Mouse (Mus musculus) c-Kit-positive CD71-positive TER-119-positive erythroid progenitor cells, embryonic 14.5 days (primary cell): ENCODE data around the gene Ttc5.
A peak's percentile ranks its signal among the peaks of the same experiment; 100 is the strongest.
"Not testable (repeated sequence)": the region's sequence is repeated elsewhere in the genome, so short reads cannot be mapped to it uniquely, and the experiment has no call there.

Experiments used
- DNase-seq: peaks from one replicate; pipeline ENCODE4 v3.0.0-alpha.2; 2013; ENCODE audit warnings: low spot score

Gene Ttc5

DNA sequence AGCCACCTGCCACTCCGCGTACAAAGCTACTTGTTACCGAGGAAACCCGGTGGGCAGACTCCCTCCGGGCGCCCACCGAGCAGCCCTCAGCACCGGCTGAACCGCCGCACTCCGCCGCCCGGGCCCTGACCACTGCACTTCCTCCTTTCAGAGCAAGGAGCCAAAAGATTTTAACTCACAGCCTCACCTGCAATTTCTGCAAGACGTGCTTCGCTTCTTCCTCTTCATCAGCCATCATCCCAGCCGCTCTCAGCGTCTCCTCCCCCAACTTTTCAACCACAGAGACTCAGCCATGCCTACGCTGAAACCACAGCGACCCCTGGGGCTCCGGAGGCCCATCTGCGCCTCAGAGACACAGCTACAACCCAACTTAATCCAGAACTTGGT, at the start of gene Ttc5:
Gene Ttc5, minus strand, starts transcription at position 269 of the 387 bp plus-strand sequence.
- peak; percentile 88 for DNase-seq

DNA sequence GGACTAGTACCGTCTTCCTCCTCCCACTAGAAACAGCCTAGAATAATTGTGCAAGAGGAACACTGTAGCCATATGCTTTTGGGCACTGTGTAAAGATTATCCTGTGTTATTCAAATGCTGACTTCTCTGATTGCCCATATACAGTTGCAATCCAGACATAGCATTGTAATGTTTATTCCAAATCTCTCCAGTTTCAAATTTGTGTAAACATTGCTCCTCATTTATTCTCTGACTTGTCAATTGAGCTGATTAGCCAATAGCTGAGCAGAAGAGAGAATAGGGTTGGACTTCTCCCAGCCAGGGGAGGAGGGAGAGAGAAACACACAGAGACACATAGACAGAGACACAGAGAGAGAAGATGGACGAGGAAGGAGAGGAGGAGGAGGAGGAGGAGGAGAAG, 49.1 kb upstream of the Ttc5 start:
- no peak for DNase-seq

DNA sequence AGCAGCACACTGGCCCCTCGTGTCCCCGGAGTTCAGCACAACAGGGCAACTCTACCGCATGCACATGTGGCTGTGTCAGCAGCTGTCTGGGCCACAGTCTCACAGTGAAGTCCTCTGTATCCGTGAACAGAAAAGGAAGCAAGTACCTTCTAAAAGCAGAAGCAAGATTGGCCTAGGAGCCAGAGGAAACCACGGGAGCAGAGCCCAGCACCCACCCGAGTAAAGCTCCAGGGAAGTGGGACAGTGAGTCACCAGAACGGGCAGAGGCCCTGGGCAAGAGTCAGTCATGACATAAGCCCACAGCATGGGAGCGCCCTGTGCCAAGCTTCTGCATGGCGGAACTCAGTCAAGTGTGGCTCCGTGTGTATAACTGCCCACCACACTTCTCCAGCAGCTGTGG, 48.6 kb upstream of the Ttc5 start:
- no peak for DNase-seq

DNA sequence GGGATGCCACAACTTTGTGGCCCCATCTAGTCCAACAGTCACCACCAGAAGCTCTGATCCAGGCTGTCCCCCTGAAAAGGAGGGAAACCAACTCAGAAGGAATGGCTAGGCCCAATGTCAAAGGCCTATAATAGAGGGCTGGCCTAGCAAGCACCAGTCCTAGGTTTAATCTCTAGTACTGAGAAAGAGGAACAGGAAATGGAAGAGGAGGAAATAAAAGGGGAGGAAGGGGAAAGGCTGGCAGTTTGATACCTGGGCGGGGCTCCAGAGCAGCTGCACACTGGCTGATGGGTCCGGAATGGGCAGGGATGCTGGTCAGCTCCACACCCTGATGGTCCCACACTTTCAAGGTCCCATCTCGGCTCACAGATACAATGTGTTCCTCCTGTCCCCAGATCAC, 44.6 kb upstream of the Ttc5 start:
- no peak for DNase-seq

DNA sequence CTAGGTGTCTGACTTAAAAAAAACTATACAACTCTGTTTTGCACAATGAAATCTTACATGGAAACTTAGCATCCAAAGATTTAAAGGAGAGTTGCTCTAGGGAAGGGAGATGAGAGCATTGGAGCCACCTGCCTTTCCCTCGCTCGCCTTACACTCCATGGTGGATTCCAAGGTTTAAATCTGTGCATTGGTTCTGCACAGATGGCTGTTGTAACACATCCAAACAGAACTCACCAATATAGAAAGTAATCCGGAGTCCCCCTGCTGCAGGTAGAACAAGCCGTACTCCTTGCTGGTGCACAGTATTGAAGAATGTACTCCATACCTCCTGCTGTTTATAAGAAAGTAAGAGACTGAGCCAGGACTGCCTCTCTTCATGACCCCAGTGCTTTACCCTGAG, 41.3 kb upstream of the Ttc5 start:
- DNase-seq: no peak

DNA sequence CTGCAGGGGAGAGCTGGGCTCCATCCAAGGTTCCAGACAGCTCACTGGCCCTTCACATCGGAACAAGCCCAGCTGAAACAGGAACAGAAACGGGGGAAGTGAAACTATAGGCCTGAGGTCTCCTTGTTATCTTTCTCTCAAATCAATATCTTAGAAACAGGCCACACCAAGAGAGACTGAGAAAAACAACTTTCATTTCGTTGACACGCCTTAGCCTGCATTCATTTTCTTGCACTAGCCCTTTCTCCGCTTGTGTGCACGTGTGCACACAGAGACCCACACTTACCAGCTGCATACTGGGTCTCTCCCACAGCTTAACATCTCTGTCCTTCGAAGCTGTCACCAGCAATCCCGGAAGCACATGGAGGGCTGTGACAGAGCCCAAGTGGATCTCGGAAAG, 38.9 kb upstream of the Ttc5 start:
- DNase-seq: no peak

DNA sequence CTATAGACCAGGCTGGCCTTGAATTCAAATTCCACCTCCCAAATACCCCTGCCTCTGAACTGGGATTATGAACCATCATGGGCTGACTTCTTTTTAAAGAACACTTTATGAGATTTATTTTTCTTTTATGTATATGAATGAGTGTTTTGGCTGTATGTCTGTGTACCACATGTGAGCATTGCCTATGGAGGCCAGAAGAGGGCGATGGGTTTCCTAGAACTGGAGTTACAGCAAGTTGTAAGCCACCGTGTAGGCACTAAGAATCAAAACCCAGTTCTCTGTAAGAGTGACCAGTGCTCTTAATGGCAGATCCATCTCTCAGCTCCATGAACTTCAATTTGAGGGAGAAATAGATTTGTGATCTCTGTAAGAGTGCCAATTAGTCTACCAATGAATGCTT, 37.9 kb upstream of the Ttc5 start:
- no peak for DNase-seq

DNA sequence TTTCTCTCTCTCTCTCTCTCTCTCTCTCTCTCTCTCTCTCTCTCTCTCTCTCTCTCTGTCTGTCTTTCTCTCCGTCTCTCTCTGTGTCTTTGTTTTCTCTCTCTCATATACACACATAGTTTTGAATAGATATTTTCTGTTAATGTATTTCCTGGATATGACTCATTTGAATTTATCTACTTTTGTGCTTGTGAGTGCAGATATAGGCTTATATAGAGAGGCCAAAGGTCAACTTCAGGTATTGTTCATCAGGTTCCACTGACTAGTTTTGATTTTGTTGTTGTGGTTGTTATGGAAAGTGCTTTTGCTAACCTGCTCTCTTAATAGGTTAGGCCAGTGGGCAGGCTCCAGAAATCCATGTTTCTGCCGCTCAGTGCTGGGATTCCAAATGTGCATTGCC, 27.7 kb upstream of the Ttc5 start:
- DNase-seq: no peak

DNA sequence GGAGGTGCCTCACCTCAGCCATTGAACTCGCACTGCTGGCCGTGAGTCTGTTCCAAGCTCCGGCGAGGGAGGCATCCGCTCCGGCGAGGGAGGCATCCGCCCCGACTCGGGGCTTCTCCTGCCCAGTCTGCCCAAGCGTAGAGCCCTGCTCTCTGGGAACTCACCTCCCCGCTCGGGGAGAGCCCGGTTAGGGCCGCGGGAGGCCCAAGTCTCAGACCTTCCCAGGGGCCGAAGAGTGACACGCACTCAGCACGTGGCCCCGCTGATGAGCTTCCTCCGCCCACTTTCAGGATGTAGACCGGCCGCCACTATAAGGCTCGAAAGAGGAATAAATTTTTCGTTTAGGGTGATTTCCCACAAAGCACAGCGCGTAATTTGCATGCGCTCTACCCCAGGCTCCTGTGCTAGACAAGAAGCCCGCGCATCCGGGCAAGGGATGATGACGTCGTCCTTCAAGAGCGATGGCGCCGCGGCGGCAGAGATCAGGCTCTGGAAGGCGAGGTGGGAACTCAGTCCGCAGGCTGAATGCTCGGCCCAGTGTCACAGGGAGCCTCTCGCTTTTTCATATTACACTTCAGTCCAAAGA, 22.3 kb upstream of the Ttc5 start, which contains the start of the genes Ccnb1ip1 and Parp2:
Gene Ccnb1ip1, minus strand, starts transcription at position 246 of the 586 bp plus-strand sequence.
Gene Parp2, plus strand, starts transcription at position 355 of the 586 bp plus-strand sequence.
- DNase-seq: peak; percentile 98

DNA sequence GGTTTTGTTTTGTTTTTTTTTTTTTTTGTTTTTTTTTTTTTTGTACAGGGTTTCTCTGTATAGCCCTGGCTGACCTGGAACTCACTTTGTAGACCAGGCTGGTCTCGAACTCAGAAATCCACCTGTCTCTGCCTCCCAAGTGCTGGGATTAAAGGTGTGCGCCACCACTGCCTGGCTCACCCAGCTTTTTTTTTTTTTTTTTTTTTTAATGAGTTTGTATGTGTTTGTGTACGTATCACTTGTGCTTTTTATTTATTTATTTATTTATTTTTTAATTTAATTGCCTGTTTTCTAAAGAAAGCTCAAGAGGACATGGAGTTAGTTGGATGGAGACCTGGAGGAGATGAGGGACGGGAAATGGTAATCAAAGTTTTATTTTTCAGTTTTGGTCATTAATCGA, 21.1 kb upstream of the Ttc5 start:
- DNase-seq: not testable (repeated sequence)

DNA sequence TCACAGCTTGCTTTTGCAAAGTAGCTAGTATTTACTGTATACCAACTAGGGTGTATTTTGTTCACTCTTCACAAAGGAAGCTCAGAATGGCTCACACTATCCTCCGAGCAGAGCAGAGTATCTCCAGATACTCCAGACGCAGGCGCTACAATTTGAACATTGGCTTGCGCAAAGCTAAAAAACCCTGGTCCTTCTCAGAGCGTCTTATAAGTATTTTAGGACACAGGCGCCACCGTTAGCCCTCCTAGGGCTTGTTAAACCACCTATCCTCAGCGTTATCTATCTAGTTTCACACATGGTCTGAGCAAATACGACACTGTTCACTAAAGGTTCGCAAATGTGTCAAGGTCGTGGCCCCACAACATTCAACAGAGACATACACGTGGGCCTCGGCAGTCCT, 19.4 kb upstream of the Ttc5 start:
- DNase-seq: peak; percentile 41

DNA sequence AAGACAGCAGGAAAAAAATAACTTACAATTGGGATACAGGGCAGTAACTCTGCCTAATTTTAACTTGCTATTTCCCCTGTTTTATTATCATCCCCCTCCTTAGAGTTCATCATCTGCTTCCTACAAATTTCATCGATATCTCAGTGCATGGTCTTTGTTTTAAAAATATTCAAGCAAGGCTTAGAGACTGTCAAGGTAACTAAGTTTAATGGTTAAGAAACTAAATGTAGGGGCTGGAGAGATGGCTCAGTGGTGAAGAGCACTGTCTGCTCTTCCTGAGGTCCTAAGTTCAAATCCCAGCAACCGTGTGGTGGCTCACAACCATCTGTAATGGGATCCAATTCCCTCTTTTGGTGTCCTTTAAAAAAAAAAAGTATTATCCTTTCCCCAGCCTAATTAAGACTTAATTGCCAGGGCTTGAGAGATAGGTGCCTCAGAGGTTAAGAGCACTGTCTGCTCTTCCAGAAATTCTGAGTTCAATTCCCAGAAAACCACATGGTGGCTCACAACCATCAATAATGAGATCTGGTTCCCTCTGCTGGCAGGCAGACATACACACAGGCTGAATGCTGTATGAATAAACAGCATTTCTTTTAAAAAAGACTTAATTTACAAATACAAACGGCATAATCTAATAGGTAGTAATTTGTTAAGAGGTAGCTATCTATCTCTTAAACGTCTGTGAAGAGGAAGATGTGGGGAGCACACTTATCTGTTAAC, 17.7 kb upstream of the Ttc5 start:
- DNase-seq: peak; percentile 85

DNA sequence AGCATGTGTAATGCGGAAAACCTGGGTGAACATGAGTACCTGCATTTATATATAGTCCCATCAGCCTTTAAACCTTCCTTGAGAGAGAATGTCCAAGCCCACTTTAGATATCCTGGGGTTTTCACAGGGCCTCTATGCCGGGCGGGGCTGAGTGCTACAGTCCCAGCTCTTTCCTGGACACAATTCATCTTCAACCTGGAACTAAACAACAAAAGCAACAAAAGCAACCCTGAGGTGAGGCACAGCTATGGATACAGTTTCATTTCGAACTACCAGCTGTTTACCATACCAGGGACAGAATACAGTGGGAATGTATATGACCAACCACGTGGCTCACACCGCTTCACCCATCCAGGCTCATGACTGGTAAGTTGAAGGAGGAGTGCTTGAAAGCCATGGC, 17.1 kb upstream of the Ttc5 start:
- DNase-seq: no peak

DNA sequence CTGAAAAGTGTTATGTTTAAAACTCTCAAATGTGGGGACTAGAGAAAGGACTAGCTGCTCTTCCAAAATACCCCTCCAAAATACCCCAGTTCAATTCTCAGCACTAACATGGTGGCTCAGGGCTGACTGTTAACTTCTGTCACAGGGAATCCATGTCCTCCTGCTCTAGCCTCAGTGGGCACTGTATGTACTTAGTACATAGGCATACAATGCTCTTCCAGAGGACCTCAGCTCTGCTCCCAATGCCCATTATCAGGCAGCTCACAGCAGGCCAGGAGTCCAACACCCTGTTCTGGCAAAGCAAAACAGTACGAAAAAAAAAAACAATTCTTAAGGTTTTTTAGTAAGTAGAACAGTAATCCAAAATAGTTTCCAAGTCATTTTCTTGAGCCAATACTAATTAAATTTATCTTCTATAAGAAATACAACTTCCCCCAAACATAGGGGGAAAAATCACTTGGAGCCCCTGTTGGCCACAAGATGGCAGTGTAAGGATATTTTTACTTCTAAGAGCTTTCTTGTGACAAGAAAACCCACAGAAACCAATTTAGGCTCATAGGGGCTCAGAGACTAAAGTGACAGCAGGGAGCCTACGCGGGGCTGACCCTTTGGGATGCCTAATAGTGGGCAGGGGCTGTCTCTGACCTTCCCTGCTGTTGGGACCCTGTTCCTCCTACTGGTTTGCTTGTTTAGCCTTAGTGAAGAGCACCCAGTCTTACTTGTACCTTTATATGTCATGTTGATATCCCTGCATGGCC, 14.4 kb upstream of the Ttc5 start:
- peak; percentile 70 for DNase-seq

DNA sequence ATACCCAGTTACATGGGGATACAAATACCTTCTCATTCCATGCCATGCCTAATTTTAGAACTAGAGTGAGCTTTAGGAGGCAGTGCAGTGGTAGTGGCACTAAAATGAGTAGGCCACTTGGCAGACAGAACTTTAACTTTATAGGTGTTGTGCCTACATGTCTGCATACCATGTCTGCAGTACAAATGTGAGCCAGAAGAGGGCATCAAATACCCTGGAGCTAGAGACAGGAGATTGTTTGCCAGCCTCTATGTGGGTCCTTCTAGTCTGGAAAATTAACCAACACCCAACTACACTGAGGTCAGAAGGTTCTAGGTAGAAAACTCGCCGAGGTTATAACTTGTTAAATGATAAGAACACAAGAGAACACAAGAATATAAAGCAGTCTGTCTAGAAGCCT, 13.2 kb upstream of the Ttc5 start:
- DNase-seq: peak; percentile 47

DNA sequence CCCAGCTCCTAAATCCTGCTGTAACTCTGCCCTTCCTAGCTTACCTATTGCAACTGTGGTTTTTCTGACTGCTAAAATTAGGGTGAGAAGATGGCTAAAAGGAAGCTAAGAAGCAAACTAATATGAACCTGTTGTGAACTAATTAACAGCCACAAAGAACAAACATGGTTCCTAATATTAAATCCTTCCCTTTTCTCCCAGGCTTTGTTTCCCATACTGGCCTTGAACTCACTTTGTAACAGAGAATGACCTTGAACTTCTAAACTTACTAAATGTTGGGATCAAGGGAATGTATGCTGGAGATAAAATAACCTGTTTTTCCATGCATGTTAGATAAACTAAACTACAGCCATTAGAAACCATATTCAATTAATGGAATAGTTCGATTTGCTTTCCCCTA, 11.1 kb upstream of the Ttc5 start:
- no peak for DNase-seq

DNA sequence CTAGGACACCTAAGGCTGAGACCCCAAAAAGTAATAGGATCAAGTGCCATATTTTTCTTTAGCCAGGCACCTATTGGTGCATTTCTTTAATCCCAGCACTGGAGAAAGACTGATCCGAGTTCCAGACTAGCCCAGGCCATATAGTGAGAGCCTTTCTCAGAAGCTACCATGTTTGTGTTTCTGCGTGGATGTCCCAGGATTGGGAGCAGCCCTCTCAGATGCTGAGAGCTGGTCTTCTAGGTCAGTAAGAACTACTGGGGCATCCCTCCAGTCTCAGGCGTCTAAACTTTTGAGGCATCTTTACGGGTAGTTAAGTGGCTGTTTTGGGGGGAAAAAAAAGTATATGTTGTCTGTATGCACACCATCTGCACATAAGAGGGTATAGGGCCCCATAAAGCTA, 10.6 kb upstream of the Ttc5 start:
- DNase-seq: no peak

DNA sequence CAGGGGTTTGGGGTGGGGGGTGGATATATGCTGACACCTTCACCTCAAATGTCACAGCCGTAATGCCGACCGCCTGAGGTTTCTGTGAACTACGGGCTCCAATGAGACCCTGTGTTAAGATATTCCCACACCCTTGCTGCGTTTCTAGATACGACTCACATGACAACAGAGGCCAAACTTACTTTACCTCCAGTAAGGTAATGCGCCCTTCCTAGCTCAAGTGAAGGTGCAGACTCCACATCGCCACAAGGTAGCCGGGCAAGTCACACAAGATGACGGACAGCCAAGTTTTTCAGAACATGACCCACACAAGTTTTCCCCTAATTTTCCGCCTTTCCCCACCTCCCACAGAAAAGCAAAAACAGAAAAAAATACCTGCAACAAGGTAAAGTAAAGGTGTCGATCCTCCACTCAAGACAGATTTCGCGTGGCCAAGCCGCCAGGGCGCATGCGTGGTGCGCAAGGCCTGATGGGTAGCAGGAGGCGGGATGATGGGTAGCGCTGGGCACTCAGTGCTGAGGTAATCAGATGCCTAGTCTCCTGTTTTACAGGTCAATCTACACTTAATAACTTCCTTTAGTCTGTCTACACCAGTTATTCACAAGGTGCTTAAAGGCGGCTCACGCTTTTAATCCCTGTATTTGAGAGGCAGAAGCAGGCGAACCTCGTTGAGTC, 10.1 kb upstream of the Ttc5 start:
- DNase-seq: no peak

DNA sequence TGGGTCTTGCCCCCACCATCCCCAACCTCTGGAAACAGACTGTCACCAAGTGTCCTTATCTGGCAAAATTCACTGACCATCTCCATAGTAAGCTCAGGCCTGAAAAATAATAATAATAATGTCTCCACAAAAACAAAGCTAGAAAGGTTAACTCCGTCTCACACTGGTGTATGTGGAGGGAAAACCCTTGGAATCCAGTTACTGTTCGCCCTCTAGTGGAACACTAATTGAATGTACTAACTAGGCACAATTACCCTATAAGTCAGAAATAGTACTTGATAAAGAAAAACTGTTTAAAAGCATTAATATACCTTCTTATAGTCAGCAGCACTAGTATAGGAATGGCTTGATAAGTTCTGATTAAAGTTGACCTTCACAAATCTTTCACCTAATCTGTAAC, 2.8 kb upstream of the Ttc5 start:
- DNase-seq: no peak

DNA sequence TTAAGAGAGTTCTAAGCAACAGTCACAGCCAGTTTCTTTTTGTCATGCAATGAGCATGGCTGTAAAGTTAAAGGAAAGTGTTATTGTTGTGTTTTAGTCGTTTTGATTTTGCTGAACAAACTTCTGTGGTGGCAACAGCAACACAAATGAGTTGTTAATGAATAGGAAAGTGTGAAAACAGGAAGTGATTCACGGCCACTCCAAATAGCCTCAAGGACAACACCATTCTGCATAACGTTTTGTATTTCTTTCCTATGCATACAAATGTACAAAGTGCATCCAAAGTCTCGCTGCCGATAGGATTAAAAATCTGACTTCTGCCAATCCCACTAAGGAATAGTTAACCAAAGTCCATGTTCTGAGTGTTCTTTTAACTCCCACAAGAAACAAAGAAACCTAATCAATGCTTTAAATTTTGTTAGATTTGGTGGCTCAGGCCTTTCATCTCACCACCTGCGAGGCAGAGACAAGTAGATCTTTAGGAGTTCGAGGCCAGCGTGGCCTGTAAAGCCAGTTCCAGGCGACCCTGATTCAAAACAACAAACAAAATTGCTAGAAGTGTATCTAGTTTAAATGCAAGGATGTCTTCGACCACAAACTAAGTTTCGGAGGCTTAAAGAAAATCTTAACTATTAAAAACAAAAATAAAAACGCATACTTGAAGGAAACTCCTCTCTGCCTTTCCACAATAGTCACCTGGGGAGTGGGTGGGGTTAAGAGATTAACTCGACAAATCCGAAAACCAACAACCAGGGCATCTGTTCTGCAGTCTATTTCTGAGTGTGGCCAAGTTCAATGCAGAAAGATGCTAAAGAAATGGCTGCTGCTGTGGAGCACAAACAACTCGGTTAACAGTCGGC, 698 bp downstream of the Ttc5 start:
- no peak for DNase-seq

DNA sequence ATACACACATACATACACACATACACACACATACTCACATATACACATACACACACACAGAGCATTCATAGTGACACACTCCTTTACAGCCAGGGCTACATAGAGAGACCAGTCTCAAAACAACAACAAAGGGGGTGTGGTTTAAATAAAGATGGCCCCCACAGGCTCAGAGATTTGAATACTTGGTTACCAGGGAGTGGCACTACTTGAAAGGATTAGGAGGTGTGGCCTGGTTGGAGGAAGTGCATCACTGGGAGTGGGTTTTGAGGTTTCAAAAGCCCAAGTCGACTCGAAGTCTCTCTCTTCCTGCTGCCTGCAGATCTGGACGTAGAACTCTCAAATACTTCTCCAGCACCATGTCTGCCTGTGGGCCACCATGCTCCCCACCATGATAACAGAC, 3.2 kb downstream of the Ttc5 start:
- no peak for DNase-seq

DNA sequence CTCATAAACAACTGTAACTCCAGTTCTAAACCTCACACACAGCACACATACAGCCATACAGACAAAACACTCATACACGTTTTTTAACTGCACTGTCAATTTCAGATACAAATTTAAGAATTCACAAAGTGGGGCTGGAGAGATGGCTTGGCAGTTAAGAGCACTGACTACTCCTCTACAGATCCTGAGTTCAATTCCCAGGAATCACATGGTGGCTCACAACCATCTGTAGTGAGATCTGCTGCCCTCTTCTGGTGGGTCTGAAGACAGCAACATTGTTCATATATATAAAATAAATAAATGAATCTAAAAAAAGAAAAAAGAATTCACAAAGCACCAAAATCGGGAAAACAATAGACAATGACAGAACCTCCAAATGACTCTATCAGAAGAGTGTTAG, 14.0 kb downstream of the Ttc5 start:
- no peak for DNase-seq
